Comparison of ENCODE assay signal across 10 mouse cellular contexts in the genomic region with DNA sequence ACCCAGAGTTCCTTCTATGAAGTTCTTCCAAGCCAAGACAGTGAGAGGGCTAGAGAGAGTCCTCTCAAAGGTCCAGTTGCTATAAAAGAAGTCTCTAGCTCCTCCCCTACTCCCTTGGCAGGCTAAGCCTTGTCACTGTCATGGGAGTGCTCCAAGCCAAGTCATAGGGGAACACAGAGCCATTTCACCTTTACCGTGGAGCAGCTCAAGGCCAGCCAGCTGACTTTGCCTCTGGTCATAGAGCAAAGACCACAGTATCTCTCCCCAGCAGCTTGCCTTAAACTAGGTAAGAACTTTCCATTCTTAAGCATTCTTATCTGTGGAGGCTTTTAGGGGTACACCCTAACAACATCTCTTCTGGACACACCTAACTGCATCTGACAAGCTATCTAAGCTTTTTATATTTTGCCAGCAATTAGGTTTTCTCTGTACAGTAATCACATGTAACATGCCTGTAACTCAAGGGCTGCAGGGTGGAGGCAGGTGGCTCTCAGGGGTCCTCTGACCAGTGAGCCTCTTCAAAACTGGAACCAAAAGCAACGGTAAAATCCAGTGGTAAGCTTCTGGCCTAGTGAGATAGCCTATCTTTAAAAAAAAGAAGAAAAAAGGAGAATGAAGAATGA. TPM values are rescaled to one million over a fixed set of nuclear protein-coding genes. Genes with fewer than 3 reads are reported as not detected.
A peak's percentile ranks its signal among the peaks of the same experiment; 100 is the strongest.
DNase-seq lines count a peak whose midpoint lies in the region; ATAC-seq lines count a peak whose summit lies in the region.
"Had no signal": no experiment of that assay in that cellular context is flagged by ENCODE, and none has a peak within 500 bp of the region (broad histone marks: within the 10 kb centered on the region; RNA-seq: fewer than 3 reads in every experiment).

No protein-coding gene starts in this region.

- H3K4me3 ChIP-seq in heart, embryonic 13.5 days, result no peak overlapping the region
- H3K4me3 ChIP-seq in intestine, embryonic 16.5 days (ENCODE audit: low read length), result no peak overlapping the region
- H3K4me3 ChIP-seq: limb, embryonic 10.5 days; midbrain, embryonic 10.5 days had no signal

- no peaks in the 10 kb centered on the region for H3K27me3 ChIP-seq in heart, embryonic 13.5 days (replicated peaks)
- H3K27me3 ChIP-seq in intestine, embryonic 16.5 days (replicated peaks; ENCODE audit: control insufficient read depth, insufficient read depth, low read length), result no peaks in the 10 kb centered on the region

- 0 out of 2 replicates have a peak overlapping the region, but pooled peaks have one; percentile 21 for H3K9ac ChIP-seq in heart, embryonic 13.5 days
- H3K9ac ChIP-seq in intestine, embryonic 16.5 days (ENCODE audit: low read depth, low read length), result no peak overlapping the region

- no peaks in the 10 kb centered on the region; the same call in 1 of the 2 replicates for H3K9me3 ChIP-seq in heart, embryonic 13.5 days
- no peaks in the 10 kb centered on the region for H3K9me3 ChIP-seq in intestine, embryonic 16.5 days (ENCODE audit: control insufficient read depth, low read length)
- H3K9me3 ChIP-seq: limb, embryonic 10.5 days had no signal

- H3K4me1 ChIP-seq in heart, embryonic 13.5 days, result peaks cover 39% of the 10 kb centered on the region
- H3K4me1 ChIP-seq in intestine, embryonic 16.5 days (ENCODE audit: control insufficient read depth, insufficient read depth, low read length), result peaks cover 11% of the 10 kb centered on the region

- no peak overlapping the region for H3K4me2 ChIP-seq in heart, embryonic 13.5 days
- H3K4me2 ChIP-seq in intestine, embryonic 16.5 days (ENCODE audit: low read depth, low read length), result no peak overlapping the region

- DNase-seq in spleen, postnatal 4 days (ENCODE audit: low spot score in 2 of 2), result peak; percentile 35 to 62
- DNase-seq in spleen, adult 18-20 months, result no peak
- DNase-seq in cerebellum, postnatal 10 days, result peak; percentile 45 to 48
- DNase-seq in T-cell, adult 2 months (ENCODE audit: low spot score), result no peak
- no peak for DNase-seq in urinary bladder, postnatal 25 days (ENCODE audit: low spot score)

- WGBS in heart, embryonic 13.5 days, result 43% methylated on average over 2 of the region's 2 CpGs
- WGBS in intestine, embryonic 16.5 days, result 88% methylated on average over 2 of the region's 2 CpGs

- ATAC-seq in heart, embryonic 13.5 days (ENCODE audit: extremely low read depth, insufficient number of reproducible peaks, low FRiP score, low TSS enrichment), result no peak
- ATAC-seq in megakaryocyte-erythroid progenitor cell, adult 5-6 weeks (replicated peaks; ENCODE audit: low FRiP score, low TSS enrichment, poor library complexity, severe bottlenecking), result peak; percentile 82
- no peak for ATAC-seq in intestine, embryonic 16.5 days

- peak overlapping the region; percentile 46 for H3K27ac ChIP-seq in heart, embryonic 13.5 days (replicated peaks)
- no peak overlapping the region for H3K27ac ChIP-seq in intestine, embryonic 16.5 days (ENCODE audit: low read length)
- H3K27ac ChIP-seq: limb, embryonic 10.5 days; midbrain, embryonic 10.5 days had no signal

- peaks cover 15% of the 10 kb centered on the region for H3K36me3 ChIP-seq in heart, embryonic 13.5 days
- H3K36me3 ChIP-seq in intestine, embryonic 16.5 days (ENCODE audit: control insufficient read depth, insufficient read depth, low read length), result no peaks in the 10 kb centered on the region; the same call in 1 of the 2 replicates

RNA-seq across cellular contexts. Expression of a gene that starts 4.4 kb away (rescaled TPM):
- polyA plus RNA-seq in heart, embryonic 13.5 days (2015; fragmentation: Nextera tagmentation; extraction: Ambion mirVana), result 20.5 and 20.8 TPM in 2 replicates
- 56.3 and 72.3 TPM in 2 replicates for total RNA-seq in megakaryocyte-erythroid progenitor cell, adult 5-6 weeks (2014; fragmentation: Nextera tagmentation)
- 29.4 and 145 TPM in 2 replicates for total RNA-seq in megakaryocyte-erythroid progenitor cell, adult 5-6 weeks (2017)
- polyA plus RNA-seq in intestine, embryonic 16.5 days (2015; fragmentation: Nextera tagmentation; extraction: Ambion mirVana), result 18.0 and 20.1 TPM in 2 replicates

RNA-seq across cellular contexts. Expression of a gene that starts 19.4 kb away (rescaled TPM):
- 17.4 and 17.9 TPM in 2 replicates for polyA plus RNA-seq in heart, embryonic 13.5 days (2015; fragmentation: Nextera tagmentation; extraction: Ambion mirVana)
- 9.8 and 14.1 TPM in 2 replicates for total RNA-seq in megakaryocyte-erythroid progenitor cell, adult 5-6 weeks (2014; fragmentation: Nextera tagmentation)
- total RNA-seq in megakaryocyte-erythroid progenitor cell, adult 5-6 weeks (2017), result 1.3 and 4.6 TPM in 2 replicates
- 10.9 and 13.0 TPM in 2 replicates for polyA plus RNA-seq in intestine, embryonic 16.5 days (2015; fragmentation: Nextera tagmentation; extraction: Ambion mirVana)

RNA-seq across cellular contexts. Expression of a gene that starts 35.1 kb away (rescaled TPM):
- polyA plus RNA-seq in heart, embryonic 13.5 days (2015; fragmentation: Nextera tagmentation; extraction: Ambion mirVana), result 84.6 and 99.0 TPM in 2 replicates
- 2.3 and 3.6 TPM in 2 replicates for total RNA-seq in megakaryocyte-erythroid progenitor cell, adult 5-6 weeks (2014; fragmentation: Nextera tagmentation)
- 0.34 and 1.7 TPM in 2 replicates for total RNA-seq in megakaryocyte-erythroid progenitor cell, adult 5-6 weeks (2017)
- 98.5 and 104 TPM in 2 replicates for polyA plus RNA-seq in intestine, embryonic 16.5 days (2015; fragmentation: Nextera tagmentation; extraction: Ambion mirVana)

Comparison
In these comparisons a context has a peak if more than half of its experiments do, and no peak if none do; other contexts are left out.
1. DNase-seq: peak in spleen, postnatal 4 days (2 of 2) and cerebellum, postnatal 10 days (2 of 2); none in spleen, adult 18-20 months (0 of 2), T-cell, adult 2 months (single experiment) and urinary bladder, postnatal 25 days (single experiment).